Mouse (Mus musculus) lung, postnatal 0 days (tissue): ENCODE results near the gene Prl2c5. TPM values are rescaled to one million over a fixed set of nuclear protein-coding genes. Genes with fewer than 3 reads are reported as not detected.
"Not testable (repeated sequence)": the region's sequence is repeated elsewhere in the genome, so short reads cannot be mapped to it uniquely, and the experiment has no call there.

Source experiments
- ATAC-seq: fragments of 200-750 bp; cut with Nextera tagmentation; 2 replicates; pipeline ENCODE4 v1.8.0; 2017; ENCODE audit warnings: moderate library complexity
- DNase-seq: peaks from one replicate; pipeline ENCODE4 v3.0.0-alpha.2; 2016; ENCODE audit warnings: low spot score
- H3K27ac ChIP-seq: fragments of 300-500 bp; sonication (generic); 2 replicates; pipeline ENCODE4 v1.5.1; 2014; ENCODE audit warnings: antibody characterized with exemption, mild to moderate bottlenecking, low read length, mixed read lengths
- H3K27me3 ChIP-seq: fragments of 300-500 bp; sonication (generic); replicated peaks from 2 replicates; pipeline ENCODE4 v1.6.1; 2014; ENCODE audit warnings: low read length, mixed read lengths; ENCODE audit not compliant: insufficient read depth
- H3K36me3 ChIP-seq: fragments of 300-500 bp; sonication (generic); 2 replicates; pipeline ENCODE4 v1.6.1; 2014; ENCODE audit warnings: low read length, mixed read lengths; ENCODE audit not compliant: insufficient read depth
- H3K4me1 ChIP-seq: fragments of 300-500 bp; sonication (generic); 2 replicates; pipeline ENCODE4 v1.6.1; 2014; ENCODE audit warnings: antibody characterized with exemption, low read depth, low read length, mixed read lengths; ENCODE audit not compliant: insufficient read depth
- H3K4me2 ChIP-seq: fragments of 300-500 bp; sonication (generic); replicated peaks from 2 replicates; pipeline ENCODE4 v1.6.1; 2014; ENCODE audit warnings: low read depth, mild to moderate bottlenecking, low read length, moderate library complexity, mixed read lengths
- H3K4me3 ChIP-seq: fragments of 300-500 bp; sonication (generic); 2 replicates; pipeline ENCODE4 v1.5.1; 2014; ENCODE audit warnings: low read depth, low read length
- H3K9ac ChIP-seq: fragments of 300-500 bp; sonication (generic); replicated peaks from 2 replicates; pipeline ENCODE4 v1.6.1; 2014; ENCODE audit warnings: low read depth, mild to moderate bottlenecking
- H3K9me3 ChIP-seq: fragments of 300-500 bp; sonication (generic); 2 replicates; pipeline ENCODE4 v1.6.1; 2016; ENCODE audit warnings: low read length, mixed read lengths
- WGBS: fragments of 180-500 bp; shearing (Covaris S2); extraction: QIAGEN DNeasy Blood & Tissue Kit; methylation state at CpG from one replicate; pipeline ENCODE4 v1.1.7; 2014; 5-methylcytosine and 5-hydroxymethylcytosine counted together
- polyA plus RNA-seq: library from polyadenylated mRNA; unstranded; fragments of >200 nt; fragmentation: Nextera tagmentation; extraction: Ambion mirVana; gene quantifications from 2 replicates; pipeline ENCODE4 v1.2.1, GENCODE M21; 2015

The Prl2c5 gene
- polyA plus RNA-seq = not detected in 2 replicates

DNA sequence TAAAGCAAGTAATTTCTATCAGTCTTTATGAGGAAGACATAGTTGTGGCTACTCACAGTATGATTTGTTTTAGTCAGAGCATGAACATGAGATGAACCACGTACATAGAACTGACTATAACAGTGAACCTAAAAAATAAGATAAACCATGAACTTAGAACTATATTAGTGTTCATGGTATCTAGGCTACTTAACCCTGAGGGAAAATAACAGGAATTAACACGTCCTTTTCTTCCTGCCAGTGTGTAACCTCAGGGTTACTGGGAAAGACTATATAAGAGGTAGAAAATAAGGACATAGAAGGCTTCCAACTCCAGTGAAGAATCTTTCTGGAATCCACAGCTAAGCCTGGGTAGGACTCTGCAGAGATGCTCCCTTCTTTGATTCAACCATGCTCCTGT, at the start of gene Prl2c5:
Gene Prl2c5 (plus strand): TSS at position 301 of the 400 bp plus-strand sequence.
- not testable (repeated sequence) for H3K36me3 ChIP-seq, H3K4me2 ChIP-seq, ATAC-seq, H3K4me3 ChIP-seq, H3K4me1 ChIP-seq, H3K9me3 ChIP-seq, H3K27ac ChIP-seq, H3K9ac ChIP-seq, DNase-seq, H3K27me3 ChIP-seq
- 46% methylated on average over 2 of the region's 2 CpGs for WGBS

DNA sequence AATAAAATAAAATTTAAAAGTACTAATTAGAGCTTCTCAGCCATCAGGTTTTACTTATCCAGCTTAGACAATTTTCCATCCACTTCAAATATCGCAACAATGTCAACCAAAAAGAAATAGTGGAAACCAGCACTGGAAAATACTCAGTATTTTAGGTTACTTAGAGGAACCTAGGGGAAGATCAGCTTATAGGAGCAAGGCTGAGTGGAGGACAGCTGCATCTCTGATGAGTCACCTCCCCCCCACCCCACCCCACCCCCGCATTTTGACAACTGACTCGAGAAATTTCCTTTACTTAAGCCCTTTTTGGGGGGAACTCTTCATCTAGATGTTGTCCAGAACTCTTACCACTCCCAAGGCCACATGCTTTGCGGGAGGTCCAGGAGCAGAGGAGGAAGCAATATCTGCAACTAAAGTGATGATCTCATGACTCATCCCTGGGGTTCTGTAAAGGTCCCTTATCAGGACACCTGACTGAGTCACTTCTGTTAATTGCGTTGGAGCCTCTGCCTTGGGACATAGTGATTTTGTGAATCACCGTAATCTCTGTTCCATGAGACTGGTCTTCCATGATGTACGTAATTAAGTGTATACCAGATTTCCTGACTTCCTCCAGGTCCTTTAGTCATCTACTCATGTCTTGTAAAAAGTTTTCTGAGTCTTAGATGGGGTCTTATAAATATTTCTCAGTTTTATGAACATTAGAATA, 19.6 kb upstream of the Prl2c5 start:
- H3K36me3 ChIP-seq, ATAC-seq, H3K4me3 ChIP-seq, H3K4me1 ChIP-seq, H3K27ac ChIP-seq, H3K27me3 ChIP-seq, H3K4me2 ChIP-seq, H3K9me3 ChIP-seq, H3K9ac ChIP-seq, DNase-seq: not testable (repeated sequence)
- 64% methylated on average over 4 of the region's 7 CpGs for WGBS

- 68% methylated on average over 2 of the region's 2 CpGs for WGBS
- not testable (repeated sequence) for H3K27ac ChIP-seq, H3K36me3 ChIP-seq, H3K9ac ChIP-seq, H3K4me2 ChIP-seq, H3K9me3 ChIP-seq, H3K27me3 ChIP-seq, DNase-seq, H3K4me3 ChIP-seq, ATAC-seq, H3K4me1 ChIP-seq
Observed at GRCm38 (mm10) chr13:13168631-13169030, 13.9 kb upstream of the Prl2c5 start.

GRCm38 (mm10) chr13:13173616-13174136, 8.8 kb upstream of the Prl2c5 start:
- 81% methylated on average over 1 of the region's 1 CpGs for WGBS
- DNase-seq, H3K4me1 ChIP-seq: not testable (repeated sequence)

GRCm38 (mm10) chr13:13175736-13176135, 6.8 kb upstream of the Prl2c5 start:
- 56% methylated on average over 2 of the region's 2 CpGs for WGBS
- not testable (repeated sequence) for H3K9ac ChIP-seq

More at GRCm38 (mm10) chr13:13173616-13174136, 8.8 kb upstream of the Prl2c5 start:
- H3K4me2 ChIP-seq, ATAC-seq, H3K27me3 ChIP-seq, H3K9me3 ChIP-seq, H3K4me3 ChIP-seq, H3K36me3 ChIP-seq, H3K9ac ChIP-seq, H3K27ac ChIP-seq: not testable (repeated sequence)

GRCm38 (mm10) chr13:13211168-13211567, 28.7 kb downstream of the Prl2c5 start:
- not testable (repeated sequence) for H3K27me3 ChIP-seq, H3K4me1 ChIP-seq, H3K4me3 ChIP-seq, DNase-seq, H3K4me2 ChIP-seq, H3K9me3 ChIP-seq, H3K27ac ChIP-seq, ATAC-seq, H3K9ac ChIP-seq, H3K36me3 ChIP-seq

More at GRCm38 (mm10) chr13:13175736-13176135, 6.8 kb upstream of the Prl2c5 start:
- H3K36me3 ChIP-seq, H3K4me3 ChIP-seq, ATAC-seq, H3K27ac ChIP-seq, H3K27me3 ChIP-seq, H3K9me3 ChIP-seq, H3K4me2 ChIP-seq, H3K4me1 ChIP-seq, DNase-seq: not testable (repeated sequence)

DNA sequence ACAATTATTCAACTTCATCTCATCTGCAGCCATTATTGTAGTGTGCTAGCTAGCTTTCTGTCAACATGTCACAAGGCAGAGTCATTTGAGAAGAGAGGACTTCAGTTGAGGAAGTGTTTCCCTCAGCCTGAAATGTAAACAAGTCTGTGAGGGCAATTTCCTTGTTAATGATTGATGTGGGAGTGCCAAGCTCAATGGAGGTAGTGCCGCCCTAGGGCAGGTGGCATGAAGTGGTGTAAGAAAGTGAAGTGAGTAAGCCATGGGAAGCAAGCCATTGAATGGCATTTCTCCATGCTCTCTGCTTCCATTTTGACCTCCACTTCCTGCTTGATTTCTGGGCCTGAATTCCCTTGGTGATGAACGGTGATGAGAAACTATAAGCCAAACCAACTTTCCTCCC, 33.8 kb downstream of the Prl2c5 start:
- H3K9me3 ChIP-seq, DNase-seq, H3K27ac ChIP-seq, H3K4me3 ChIP-seq, H3K9ac ChIP-seq, H3K27me3 ChIP-seq, H3K36me3 ChIP-seq, H3K4me2 ChIP-seq, ATAC-seq, H3K4me1 ChIP-seq: not testable (repeated sequence)
- WGBS = 72% methylated on average over 2 of the region's 2 CpGs

DNA sequence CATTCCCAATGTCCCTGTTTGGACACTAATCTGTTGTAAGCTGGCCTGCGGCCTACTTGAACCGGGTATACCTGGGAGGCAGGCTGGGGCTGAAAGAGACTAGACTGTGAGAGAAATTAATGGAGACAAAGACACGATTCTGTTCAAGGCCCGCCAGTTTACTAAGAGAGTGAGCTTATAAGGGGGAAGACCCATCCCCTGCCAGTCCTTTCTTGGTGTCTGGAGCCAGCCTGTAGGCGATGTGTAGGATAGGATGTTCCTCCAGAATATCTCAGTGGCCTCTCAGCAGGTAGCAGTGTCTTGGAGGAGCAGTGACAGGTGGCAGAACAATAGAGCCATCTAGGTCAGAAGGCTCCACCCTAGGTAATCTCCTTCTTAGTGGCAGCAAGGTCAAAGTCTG, 37.7 kb downstream of the Prl2c5 start:
- H3K27me3 ChIP-seq, H3K4me1 ChIP-seq, DNase-seq, ATAC-seq, H3K27ac ChIP-seq, H3K9ac ChIP-seq, H3K4me3 ChIP-seq, H3K9me3 ChIP-seq, H3K4me2 ChIP-seq, H3K36me3 ChIP-seq: not testable (repeated sequence)
- WGBS = 67% methylated on average over 5 of the region's 5 CpGs
